Mouse (Mus musculus) macrophage (primary cell): ENCODE measurements around the gene Prss35. TPM values are rescaled to one million over a fixed set of nuclear protein-coding genes. Genes with fewer than 3 reads are reported as not detected.

Source experiments
- H3K27ac ChIP-seq: fragments of 350-480 bp; formaldehyde crosslinking; 2 replicates; pipeline ENCODE4 v1.9.0; 2021
- H3K36me3 ChIP-seq: fragments of 350-480 bp; formaldehyde crosslinking; 2 replicates; pipeline ENCODE4 v1.9.0; 2021; ENCODE audit errors: inconsistent target
- H3K4me3 ChIP-seq: fragments of 350-480 bp; formaldehyde crosslinking; 2 replicates; pipeline ENCODE4 v1.9.0; 2021; ENCODE audit errors: inconsistent target
- H3K79me2 ChIP-seq: fragments of 350-480 bp; formaldehyde crosslinking; 2 replicates; pipeline ENCODE4 v1.9.0; 2021; ENCODE audit errors: inconsistent target
- WGBS: methylation state at CpG from one replicate; pipeline ENCODE4 v1.1.7; 2026; ENCODE audit warnings: inconsistent platforms; ENCODE audit not compliant: missing documents; 5-methylcytosine and 5-hydroxymethylcytosine counted together
- polyA plus RNA-seq: library from polyadenylated mRNA; stranded (reverse); fragments of 250-400 nt; gene quantifications from 3 replicates; pipeline ENCODE4 v1.2.4, GENCODE M21; 2018; ENCODE audit warnings: inconsistent platforms

Gene Prss35
- polyA plus RNA-seq, 1 experiment from 2014 or later, result not detected

- Histone ChIP-seq H3K36me3 (no peaks in the 10 kb centered on the region), H3K27ac (no peak overlapping the region), H3K4me3 (no peak overlapping the region), H3K79me2 (no peaks in the 10 kb centered on the region)
- 87% methylated on average over 5 of the region's 5 CpGs for WGBS
Observed at GRCm38 (mm10) chr9:86798129-86798528, 54.7 kb downstream of the Prss35 start.

- Histone ChIP-seq H3K79me2 (no peaks in the 10 kb centered on the region), H3K27ac (no peak overlapping the region), H3K4me3 (no peak overlapping the region), H3K36me3 (no peaks in the 10 kb centered on the region)
- WGBS, result 77% methylated on average over 7 of the region's 7 CpGs
Observed at GRCm38 (mm10) chr9:86798686-86799085, 55.2 kb downstream of the Prss35 start.

GRCm38 (mm10) chr9:86799099-86799498, 55.6 kb downstream of the Prss35 start:
- no peaks in the 10 kb centered on the region for H3K79me2 ChIP-seq
- 95% methylated on average over 7 of the region's 7 CpGs for WGBS

GRCm38 (mm10) chr9:86800600-86801163, 57.2 kb downstream of the Prss35 start:
- WGBS, result 48% methylated on average over 3 of the region's 3 CpGs
- no peaks in the 10 kb centered on the region for H3K36me3 ChIP-seq

More at GRCm38 (mm10) chr9:86799099-86799498, 55.6 kb downstream of the Prss35 start:
- Histone ChIP-seq H3K27ac (no peak overlapping the region), H3K4me3 (no peak overlapping the region), H3K36me3 (no peaks in the 10 kb centered on the region)

More at GRCm38 (mm10) chr9:86800600-86801163, 57.2 kb downstream of the Prss35 start:
- Histone ChIP-seq H3K27ac (no peak overlapping the region), H3K4me3 (no peak overlapping the region), H3K79me2 (no peaks in the 10 kb centered on the region)

Other genes with a start within 250 kb of the Prss35 start
- gene Pgm3, start 171.8 kb upstream of the Prss35 start, polyA plus RNA-seq, result 4.3 to 8.6 TPM (median 6.5 TPM) in 3 replicates
- 1.8 to 3.6 TPM (median 3.1 TPM) in 3 replicates for gene Rwdd2a, start 171.7 kb upstream of the Prss35 start, polyA plus RNA-seq
- gene Me1, start 47.7 kb upstream of the Prss35 start, polyA plus RNA-seq, result 0.80 to 2.6 TPM (median 0.87 TPM) in 3 replicates
- not detected in 3 replicates for gene Snap91, start 137.0 kb downstream of the Prss35 start, polyA plus RNA-seq